Mouse (Mus musculus): ENCODE measurements at regions not wholly inside any gene's neighbourhood (a gene's known extent, or its start where the extent isn't known, plus 50 kb on each side); places are given as distances from the start of the nearest gene placed in this dataset.

- ATAC-seq (ENCODE audit: low read depth) = no peak
- Histone ChIP-seq H3K36me3 (ENCODE audit: control insufficient read depth, insufficient read depth, low read length) (no peaks in the 10 kb centered on the region), H3K4me2 (ENCODE audit: low read depth, low read length) (no peak overlapping the region), H3K27me3 (replicated peaks; ENCODE audit: control insufficient read depth, insufficient read depth, low read length) (no peaks in the 10 kb centered on the region), H3K9me3 (ENCODE audit: control insufficient read depth, low read length) (no peaks in the 10 kb centered on the region), H3K4me1 (ENCODE audit: control insufficient read depth, insufficient read depth, low read length) (peaks cover 5% of the 10 kb centered on the region; the same call in 1 of the 2 replicates), H3K9ac (ENCODE audit: low read depth, low read length) (no peak overlapping the region), H3K4me3 (ENCODE audit: low read depth, low read length) (no peak overlapping the region), H3K27ac (replicated peaks; ENCODE audit: low read depth, low read length) (no peak overlapping the region)
- no peak for DNase-seq (ENCODE audit: low spot score)
- WGBS = 83% methylated on average over 8 of the region's 8 CpGs
Measured at GRCm38 (mm10) chr13:51959591-51959990, 113.1 kb downstream of the Gadd45g start.

- no peaks in the 10 kb centered on the region for H3K27me3 ChIP-seq (replicated peaks; ENCODE audit: control insufficient read depth, insufficient read depth, low read length)
- no peaks in the 10 kb centered on the region for H3K36me3 ChIP-seq (ENCODE audit: control insufficient read depth, insufficient read depth, low read length)
- WGBS = 59% methylated on average over 4 of the region's 4 CpGs
- DNase-seq (ENCODE audit: low spot score) (no peak), ATAC-seq (ENCODE audit: low read depth) (no peak)
- no peak overlapping the region for H3K27ac ChIP-seq (replicated peaks; ENCODE audit: low read depth, low read length)
- H3K4me2 ChIP-seq (ENCODE audit: low read depth, low read length) = no peak overlapping the region
- H3K4me3 ChIP-seq (ENCODE audit: low read depth, low read length) = no peak overlapping the region
- H3K9ac ChIP-seq (ENCODE audit: low read depth, low read length) = no peak overlapping the region
- H3K9me3 ChIP-seq (ENCODE audit: control insufficient read depth, low read length) = no peaks in the 10 kb centered on the region
- H3K4me1 ChIP-seq (ENCODE audit: control insufficient read depth, insufficient read depth, low read length) = peaks cover 5% of the 10 kb centered on the region; the same call in 1 of the 2 replicates
Measured at GRCm38 (mm10) chr13:51960262-51960661, 113.8 kb downstream of the Gadd45g start.

- Histone ChIP-seq H3K4me3 (ENCODE audit: low read depth, low read length) (no peak overlapping the region), H3K9me3 (ENCODE audit: control insufficient read depth, low read length) (no peaks in the 10 kb centered on the region), H3K9ac (ENCODE audit: low read depth, low read length) (no peak overlapping the region), H3K27me3 (replicated peaks; ENCODE audit: control insufficient read depth, insufficient read depth, low read length) (no peaks in the 10 kb centered on the region), H3K36me3 (ENCODE audit: control insufficient read depth, insufficient read depth, low read length) (no peaks in the 10 kb centered on the region), H3K27ac (replicated peaks; ENCODE audit: low read depth, low read length) (no peak overlapping the region), H3K4me2 (ENCODE audit: low read depth, low read length) (no peak overlapping the region), H3K4me1 (ENCODE audit: control insufficient read depth, insufficient read depth, low read length) (peaks cover 5% of the 10 kb centered on the region; the same call in 1 of the 2 replicates)
- WGBS = 57% methylated on average over 8 of the region's 8 CpGs
- DNase-seq (ENCODE audit: low spot score) (no peak), ATAC-seq (ENCODE audit: low read depth) (no peak)
Measured at GRCm38 (mm10) chr13:51962191-51962611, 115.7 kb downstream of the Gadd45g start.

GRCm38 (mm10) chr13:51962676-51963075 lies 116.2 kb downstream of the Gadd45g start:
- peaks cover 5% of the 10 kb centered on the region; the same call in 1 of the 2 replicates for H3K4me1 ChIP-seq (ENCODE audit: control insufficient read depth, insufficient read depth, low read length)
- H3K4me2 ChIP-seq (ENCODE audit: low read depth, low read length) = no peak overlapping the region
- no peaks in the 10 kb centered on the region for H3K9me3 ChIP-seq (ENCODE audit: control insufficient read depth, low read length)
- no peak overlapping the region for H3K27ac ChIP-seq (replicated peaks; ENCODE audit: low read depth, low read length)
- no peaks in the 10 kb centered on the region for H3K36me3 ChIP-seq (ENCODE audit: control insufficient read depth, insufficient read depth, low read length)
- H3K27me3 ChIP-seq (replicated peaks; ENCODE audit: control insufficient read depth, insufficient read depth, low read length) = no peaks in the 10 kb centered on the region
- 63% methylated on average over 5 of the region's 5 CpGs for WGBS
- ATAC-seq (ENCODE audit: low read depth) (no peak), DNase-seq (ENCODE audit: low spot score) (no peak)
- H3K9ac ChIP-seq (ENCODE audit: low read depth, low read length) = no peak overlapping the region
- no peak overlapping the region for H3K4me3 ChIP-seq (ENCODE audit: low read depth, low read length)

GRCm38 (mm10) chr13:51963966-51964365 lies 117.5 kb downstream of the Gadd45g start:
- Histone ChIP-seq H3K36me3 (ENCODE audit: control insufficient read depth, insufficient read depth, low read length) (no peaks in the 10 kb centered on the region), H3K9me3 (ENCODE audit: control insufficient read depth, low read length) (no peaks in the 10 kb centered on the region), H3K4me1 (ENCODE audit: control insufficient read depth, insufficient read depth, low read length) (peaks cover 12% of the 10 kb centered on the region; the same call in 1 of the 2 replicates), H3K4me2 (ENCODE audit: low read depth, low read length) (no peak overlapping the region), H3K27me3 (replicated peaks; ENCODE audit: control insufficient read depth, insufficient read depth, low read length) (no peaks in the 10 kb centered on the region), H3K4me3 (ENCODE audit: low read depth, low read length) (no peak overlapping the region), H3K27ac (replicated peaks; ENCODE audit: low read depth, low read length) (peak overlapping the region; percentile 63), H3K9ac (ENCODE audit: low read depth, low read length) (no peak overlapping the region)
- no peak for DNase-seq (ENCODE audit: low spot score)
- WGBS = 67% methylated on average over 6 of the region's 6 CpGs
- ATAC-seq (ENCODE audit: low read depth) = no peak

- H3K27ac ChIP-seq (replicated peaks; ENCODE audit: low read depth, low read length) = no peak overlapping the region
- no peaks in the 10 kb centered on the region for H3K27me3 ChIP-seq (replicated peaks; ENCODE audit: control insufficient read depth, insufficient read depth, low read length)
- H3K4me1 ChIP-seq (ENCODE audit: control insufficient read depth, insufficient read depth, low read length) = peaks cover 12% of the 10 kb centered on the region; the same call in 1 of the 2 replicates
- no peak overlapping the region for H3K9ac ChIP-seq (ENCODE audit: low read depth, low read length)
- no peaks in the 10 kb centered on the region for H3K36me3 ChIP-seq (ENCODE audit: control insufficient read depth, insufficient read depth, low read length)
- H3K4me2 ChIP-seq (ENCODE audit: low read depth, low read length) = no peak overlapping the region
- H3K9me3 ChIP-seq (ENCODE audit: control insufficient read depth, low read length) = no peaks in the 10 kb centered on the region
- peak; percentile 13; the same call in 1 of the 2 replicates for ATAC-seq (ENCODE audit: low read depth)
- DNase-seq (ENCODE audit: low spot score) = peak; percentile 72
- 28% methylated on average over 6 of the region's 6 CpGs for WGBS
- no peak overlapping the region for H3K4me3 ChIP-seq (ENCODE audit: low read depth, low read length)
Measured at GRCm38 (mm10) chr13:51964416-51964815, 117.9 kb downstream of the Gadd45g start.

- no peaks in the 10 kb centered on the region for H3K36me3 ChIP-seq (ENCODE audit: control insufficient read depth, insufficient read depth, low read length)
- no peak for ATAC-seq (ENCODE audit: low read depth)
Measured at GRCm38 (mm10) chr13:51964921-51965320, 118.4 kb downstream of the Gadd45g start.

GRCm38 (mm10) chr13:51968103-51968502 lies 121.6 kb downstream of the Gadd45g start:
- Histone ChIP-seq H3K27ac (replicated peaks; ENCODE audit: low read depth, low read length) (no peak overlapping the region), H3K9me3 (ENCODE audit: control insufficient read depth, low read length) (no peaks in the 10 kb centered on the region), H3K27me3 (replicated peaks; ENCODE audit: control insufficient read depth, insufficient read depth, low read length) (no peaks in the 10 kb centered on the region), H3K4me1 (ENCODE audit: control insufficient read depth, insufficient read depth, low read length) (peaks cover 23% of the 10 kb centered on the region), H3K4me2 (ENCODE audit: low read depth, low read length) (no peak overlapping the region), H3K36me3 (ENCODE audit: control insufficient read depth, insufficient read depth, low read length) (no peaks in the 10 kb centered on the region), H3K9ac (ENCODE audit: low read depth, low read length) (no peak overlapping the region), H3K4me3 (ENCODE audit: low read depth, low read length) (no peak overlapping the region)
- WGBS = 82% methylated on average over 6 of the region's 6 CpGs
- DNase-seq (ENCODE audit: low spot score) = no peak
- no peak for ATAC-seq (ENCODE audit: low read depth)

More at GRCm38 (mm10) chr13:51964921-51965320, 118.4 kb downstream of the Gadd45g start:
- H3K4me1 ChIP-seq (ENCODE audit: control insufficient read depth, insufficient read depth, low read length) = peaks cover 16% of the 10 kb centered on the region; the same call in 1 of the 2 replicates
- no peak overlapping the region for H3K4me3 ChIP-seq (ENCODE audit: low read depth, low read length)
- H3K27ac ChIP-seq (replicated peaks; ENCODE audit: low read depth, low read length) = no peak overlapping the region
- DNase-seq (ENCODE audit: low spot score) = no peak
- no peaks in the 10 kb centered on the region for H3K27me3 ChIP-seq (replicated peaks; ENCODE audit: control insufficient read depth, insufficient read depth, low read length)
- H3K9ac ChIP-seq (ENCODE audit: low read depth, low read length) = no peak overlapping the region
- H3K4me2 ChIP-seq (ENCODE audit: low read depth, low read length) = no peak overlapping the region
- H3K9me3 ChIP-seq (ENCODE audit: control insufficient read depth, low read length) = no peaks in the 10 kb centered on the region
- 55% methylated on average over 2 of the region's 2 CpGs for WGBS

GRCm38 (mm10) chr13:51968796-51969195 lies 122.3 kb downstream of the Gadd45g start:
- H3K27ac ChIP-seq (replicated peaks; ENCODE audit: low read depth, low read length) = no peak overlapping the region
- no peaks in the 10 kb centered on the region for H3K9me3 ChIP-seq (ENCODE audit: control insufficient read depth, low read length)
- WGBS = 76% methylated on average over 9 of the region's 9 CpGs
- H3K4me3 ChIP-seq (ENCODE audit: low read depth, low read length) = no peak overlapping the region
- peaks cover 28% of the 10 kb centered on the region for H3K4me1 ChIP-seq (ENCODE audit: control insufficient read depth, insufficient read depth, low read length)
- no peak overlapping the region for H3K9ac ChIP-seq (ENCODE audit: low read depth, low read length)
- H3K4me2 ChIP-seq (ENCODE audit: low read depth, low read length) = no peak overlapping the region
- no peaks in the 10 kb centered on the region for H3K36me3 ChIP-seq (ENCODE audit: control insufficient read depth, insufficient read depth, low read length)
- DNase-seq (ENCODE audit: low spot score) (no peak), ATAC-seq (ENCODE audit: low read depth) (no peak)
- no peaks in the 10 kb centered on the region for H3K27me3 ChIP-seq (replicated peaks; ENCODE audit: control insufficient read depth, insufficient read depth, low read length)

All from embryonic facial prominence, embryonic 14.5 days (tissue).